Mouse (Mus musculus): ENCODE results near the gene Lmcd1.

Lmcd1 gene

GRCm38 (mm10) chr6:112288271-112288670 lies 14.7 kb downstream of the Lmcd1 start:
- no peak for DNase-seq

- no peak for DNase-seq
Observed at GRCm38 (mm10) chr6:112291146-112291545, 17.6 kb downstream of the Lmcd1 start.

- no peak for DNase-seq
Observed at GRCm38 (mm10) chr6:112293320-112293719, 19.8 kb downstream of the Lmcd1 start.

- no peak for DNase-seq
Observed at GRCm38 (mm10) chr6:112295269-112295668, 21.7 kb downstream of the Lmcd1 start.

- no peak for DNase-seq
Observed at GRCm38 (mm10) chr6:112300146-112300545, 26.6 kb downstream of the Lmcd1 start.

- no peak for DNase-seq
Observed at GRCm38 (mm10) chr6:112300633-112301032, 27.1 kb downstream of the Lmcd1 start.

- DNase-seq, result no peak
Observed at GRCm38 (mm10) chr6:112302248-112302647, 28.7 kb downstream of the Lmcd1 start.

- no peak for DNase-seq
Observed at GRCm38 (mm10) chr6:112302814-112303383, 29.3 kb downstream of the Lmcd1 start.

- DNase-seq, result no peak
Observed at GRCm38 (mm10) chr6:112304751-112305150, 31.2 kb downstream of the Lmcd1 start.

- DNase-seq, result no peak
Observed at GRCm38 (mm10) chr6:112309330-112309938, 35.9 kb downstream of the Lmcd1 start.

- no peak for DNase-seq
Observed at GRCm38 (mm10) chr6:112311385-112311784, 37.8 kb downstream of the Lmcd1 start.

GRCm38 (mm10) chr6:112319449-112319848 lies 45.9 kb downstream of the Lmcd1 start:
- no peak for DNase-seq

- no peak for DNase-seq
Observed at GRCm38 (mm10) chr6:112320679-112321078, 47.1 kb downstream of the Lmcd1 start.

- no peak for DNase-seq
Observed at GRCm38 (mm10) chr6:112322916-112323315, 49.4 kb downstream of the Lmcd1 start.

GRCm38 (mm10) chr6:112325213-112325612 lies 51.7 kb downstream of the Lmcd1 start:
- no peak for DNase-seq

- no peak for DNase-seq
Observed at GRCm38 (mm10) chr6:112327793-112328192, 54.2 kb downstream of the Lmcd1 start.

GRCm38 (mm10) chr6:112330520-112331222 lies 57.1 kb downstream of the Lmcd1 start:
- DNase-seq, result no peak

GRCm38 (mm10) chr6:112331223-112331598 lies 57.7 kb downstream of the Lmcd1 start:
- no peak for DNase-seq

- no peak for DNase-seq
Observed at GRCm38 (mm10) chr6:112333930-112334329, 60.4 kb downstream of the Lmcd1 start.

- DNase-seq, result no peak
Observed at GRCm38 (mm10) chr6:112337667-112338066, 64.1 kb downstream of the Lmcd1 start.

GRCm38 (mm10) chr6:112339016-112339415 lies 65.5 kb downstream of the Lmcd1 start:
- no peak for DNase-seq

GRCm38 (mm10) chr6:112350452-112350851 lies 76.9 kb downstream of the Lmcd1 start:
- no peak for DNase-seq

- no peak for DNase-seq
Observed at GRCm38 (mm10) chr6:112359341-112359740, 85.8 kb downstream of the Lmcd1 start.

- no peak for DNase-seq
Observed at GRCm38 (mm10) chr6:112360676-112361075, 87.1 kb downstream of the Lmcd1 start.

Data from cerebellum, adult 9-10 months (tissue).